Mouse (Mus musculus) heart, embryonic 10.5 days (tissue): ENCODE measurements around the gene Acnat1. TPM values are rescaled to one million over a fixed set of nuclear protein-coding genes. Genes with fewer than 3 reads are reported as not detected.
"Not testable (repeated sequence)": the region's sequence is repeated elsewhere in the genome, so short reads cannot be mapped to it uniquely, and the experiment has no call there.

Experiments used
- DNase-seq: peaks from one replicate; pipeline ENCODE4 v3.0.0-alpha.2; 2017; ENCODE audit warnings: low spot score
- H3K27ac ChIP-seq: fragments of 300-500 bp; sonication (generic); 2 replicates; pipeline ENCODE4 v1.5.1; 2016; ENCODE audit warnings: mild to moderate bottlenecking
- H3K27me3 ChIP-seq: fragments of 300-500 bp; sonication (generic); 2 replicates; pipeline ENCODE4 v1.6.1; 2016; ENCODE audit warnings: mild to moderate bottlenecking; ENCODE audit not compliant: poor library complexity, insufficient read depth, severe bottlenecking
- H3K36me3 ChIP-seq: fragments of 300-500 bp; sonication (generic); 2 replicates; pipeline ENCODE4 v1.6.1; 2016; ENCODE audit warnings: mild to moderate bottlenecking, moderate library complexity
- H3K4me1 ChIP-seq: fragments of 300-500 bp; sonication (generic); 2 replicates; pipeline ENCODE4 v1.6.1; 2016; ENCODE audit warnings: mild to moderate bottlenecking
- H3K4me3 ChIP-seq: fragments of 300-500 bp; sonication (generic); 2 replicates; pipeline ENCODE4 v1.5.1; 2016; ENCODE audit warnings: mild to moderate bottlenecking, moderate library complexity
- H3K9me3 ChIP-seq: fragments of 300-500 bp; sonication (generic); 2 replicates; pipeline ENCODE4 v1.6.1; 2016; ENCODE audit warnings: mild to moderate bottlenecking, moderate library complexity
- WGBS: fragments of 180-500 bp; shearing (Covaris S2); methylation state at CpG from one replicate; pipeline ENCODE4 v1.1.7; 2016; 5-methylcytosine and 5-hydroxymethylcytosine counted together
- polyA plus RNA-seq: library from polyadenylated mRNA; unstranded; fragments of >200 nt; fragmentation: Nextera tagmentation; extraction: Ambion mirVana; gene quantifications from 2 replicates; pipeline ENCODE4 v1.2.1, GENCODE M21; 2016

The Acnat1 gene
- polyA plus RNA-seq, 1 experiment from 2014 or later = not detected

DNA sequence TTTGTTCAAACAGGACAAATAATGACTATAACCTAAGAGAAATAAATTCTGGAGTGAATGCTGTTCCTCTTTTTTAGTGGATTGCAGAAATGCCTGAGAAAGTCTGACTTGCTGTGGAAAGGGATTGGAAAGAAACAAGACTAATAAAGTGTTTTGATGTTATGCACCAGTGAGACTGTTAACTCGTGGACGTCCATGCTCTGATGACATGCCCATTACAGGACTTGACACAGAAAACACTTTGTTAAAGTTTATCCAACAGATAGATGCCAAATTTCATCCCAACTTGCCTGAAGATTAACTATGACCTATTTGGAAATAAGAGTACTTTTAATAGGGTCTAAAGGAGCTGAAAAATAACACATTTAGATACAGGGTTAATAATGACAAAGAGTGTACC lies 63.6 kb downstream of the Acnat1 start:
- H3K4me1 ChIP-seq, H3K27ac ChIP-seq, H3K27me3 ChIP-seq, H3K4me3 ChIP-seq, H3K9me3 ChIP-seq, H3K36me3 ChIP-seq, DNase-seq: not testable (repeated sequence)
- 87% methylated on average over 2 of the region's 2 CpGs for WGBS

DNA sequence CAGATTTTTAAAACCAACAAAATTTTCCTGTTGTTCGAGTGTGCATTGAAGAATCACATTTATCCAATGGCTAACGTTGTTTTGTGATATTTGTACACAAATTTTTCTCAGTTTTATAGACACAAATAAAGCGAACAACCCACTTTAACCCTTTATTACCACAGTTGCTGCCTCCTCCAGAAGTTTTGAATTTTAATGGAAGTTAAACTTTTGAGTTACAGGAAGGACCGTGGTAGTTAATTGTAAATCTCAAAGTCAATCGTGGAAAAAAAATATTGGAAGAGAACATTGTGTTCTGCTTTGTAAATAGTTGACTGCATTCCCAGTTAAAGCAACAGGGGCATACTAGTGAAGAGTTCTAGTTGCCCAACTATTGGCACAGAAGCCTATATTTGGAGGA lies 65.8 kb downstream of the Acnat1 start, which contains the start of gene Acnat2:
TSS of gene Acnat2 (minus strand) at position 195 of the 400 bp plus-strand sequence.
- H3K36me3 ChIP-seq, H3K27me3 ChIP-seq, DNase-seq, H3K4me1 ChIP-seq, H3K27ac ChIP-seq, H3K4me3 ChIP-seq, H3K9me3 ChIP-seq: not testable (repeated sequence)
- 82% methylated on average over 5 of the region's 5 CpGs for WGBS

Other genes with a start within 250 kb of the Acnat1 start
- gene Acnat2, start 65.8 kb downstream of the Acnat1 start, polyA plus RNA-seq = not detected in 2 replicates
- not detected in 2 replicates for gene Baat, start 32.6 kb upstream of the Acnat1 start, polyA plus RNA-seq
- 69.5 and 81.7 TPM in 2 replicates for gene Mrpl50, start 47.2 kb upstream of the Acnat1 start, polyA plus RNA-seq
- 6.3 and 8.6 TPM in 2 replicates for gene Zfp189, start 47.3 kb upstream of the Acnat1 start, polyA plus RNA-seq
- 0.74 TPM in 1 of 2 replicates, not detected in the other for gene Aldob, start 75.6 kb upstream of the Acnat1 start, polyA plus RNA-seq
- 35.8 and 49.8 TPM in 2 replicates for gene Tmem246, start 124.0 kb upstream of the Acnat1 start, polyA plus RNA-seq
- gene Rnf20, start 158.1 kb upstream of the Acnat1 start, polyA plus RNA-seq = 26.4 and 32.8 TPM in 2 replicates
- gene Ppp3r2, start 208.1 kb upstream of the Acnat1 start, polyA plus RNA-seq = 0.06 and 0.11 TPM in 2 replicates